Mouse (Mus musculus): ENCODE measurements around the gene Serpinf2. TPM values are rescaled to one million over a fixed set of nuclear protein-coding genes. Genes with fewer than 3 reads are reported as not detected.

Gene Serpinf2
- under 1 TPM in 1 of 2 experiments, not detected in 1; 0.56 TPM for total RNA-seq (2021)
- long read RNA-seq, experiment 1, partial matches to known transcripts = 0 of 1 reads
- long read RNA-seq, experiment 1, other reads (novel, unspliced or antisense) = 1 of 1 reads
- long read RNA-seq, experiment 2 = 0 reads

GRCm38 (mm10) chr11:75439363-75439762 lies at the start of gene Serpinf2:
Gene Serpinf2 (minus strand): TSS chr11:75439591.
- DNase-seq = no peak

GRCm38 (mm10) chr11:75487496-75487895 lies 48.1 kb upstream of the Serpinf2 start:
- no peak for DNase-seq

- peak; percentile 89 for DNase-seq
These were observed 47.4 kb upstream of the Serpinf2 start, which contains the start of gene Prpf8 for GRCm38 (mm10) chr11:75486601-75487285. Gene Prpf8 (plus strand): TSS chr11:75486816.

GRCm38 (mm10) chr11:75486192-75486591 lies 46.8 kb upstream of the Serpinf2 start:
- no peak for DNase-seq

GRCm38 (mm10) chr11:75473376-75473775 lies 34.0 kb upstream of the Serpinf2 start:
- no peak for DNase-seq

- no peak for DNase-seq
These were observed 33.2 kb upstream of the Serpinf2 start for GRCm38 (mm10) chr11:75472469-75473081.

- DNase-seq = no peak
These were observed 31.3 kb upstream of the Serpinf2 start for GRCm38 (mm10) chr11:75470675-75471074.

- DNase-seq = no peak
These were observed 29.9 kb upstream of the Serpinf2 start for GRCm38 (mm10) chr11:75469261-75469660.

GRCm38 (mm10) chr11:75468410-75468809 lies 29.0 kb upstream of the Serpinf2 start:
- no peak for DNase-seq

GRCm38 (mm10) chr11:75467512-75468215 lies 28.3 kb upstream of the Serpinf2 start:
- peak; percentile 71 for DNase-seq

GRCm38 (mm10) chr11:75466731-75467505 lies 27.5 kb upstream of the Serpinf2 start:
- DNase-seq = no peak

- DNase-seq = no peak
These were observed 25.7 kb upstream of the Serpinf2 start for GRCm38 (mm10) chr11:75465051-75465450.

- DNase-seq = no peak
These were observed 25.0 kb upstream of the Serpinf2 start for GRCm38 (mm10) chr11:75464417-75464816.

GRCm38 (mm10) chr11:75463624-75464023 lies 24.2 kb upstream of the Serpinf2 start:
- no peak for DNase-seq

GRCm38 (mm10) chr11:75462865-75463336 lies 23.5 kb upstream of the Serpinf2 start:
- DNase-seq = peak; percentile 96

GRCm38 (mm10) chr11:75462253-75462783 lies 22.9 kb upstream of the Serpinf2 start:
- DNase-seq = peak; percentile 90

- no peak for DNase-seq
These were observed 22.4 kb upstream of the Serpinf2 start for GRCm38 (mm10) chr11:75461743-75462252.

GRCm38 (mm10) chr11:75460844-75461742 lies 21.7 kb upstream of the Serpinf2 start, which contains the start of gene Tlcd2:
Gene Tlcd2 (plus strand): TSS chr11:75461715.
- DNase-seq = peak; percentile 98

GRCm38 (mm10) chr11:75460103-75460843 lies 20.9 kb upstream of the Serpinf2 start:
- peak; percentile 78 for DNase-seq

- no peak for DNase-seq
These were observed 20.3 kb upstream of the Serpinf2 start for GRCm38 (mm10) chr11:75459751-75460102.

All from gastrocnemius, postnatal 10 days (tissue).